In genomic region chr5:23006207-23006606, GRCm38 (mm10) we compare ENCODE assay signal across 31 mouse cellular contexts.
A peak's percentile ranks its signal among the peaks of the same experiment; 100 is the strongest.
DNase-seq lines count a peak whose midpoint lies in the region; ATAC-seq and TF ChIP-seq lines count a peak whose summit lies in the region.
"Had no signal": no experiment of that assay in that cellular context is flagged by ENCODE, and none has a peak within 500 bp of the region (broad histone marks: within the 10 kb centered on the region; RNA-seq: fewer than 3 reads in every experiment).

No protein-coding gene starts in this region.

- H3K4me3 ChIP-seq in heart, embryonic 11.5 days (ENCODE audit: low read depth, low read length) = no peak overlapping the region
- H3K4me3 ChIP-seq in heart, embryonic 15.5 days = no peak overlapping the region
- no peak overlapping the region for H3K4me3 ChIP-seq in heart, postnatal 0 days (ENCODE audit: low read depth, low read length)
- H3K4me3 ChIP-seq: embryonic facial prominence, embryonic 10.5 days; embryonic facial prominence, embryonic 13.5 days; erythroblast, embryonic 14.5 days; forebrain, embryonic 12.5 days; forebrain, embryonic 15.5 days; heart, adult 2 months had no signal

- H3K4me2 ChIP-seq in heart, embryonic 11.5 days = no peak overlapping the region
- no peak overlapping the region for H3K4me2 ChIP-seq in heart, embryonic 15.5 days
- H3K4me2 ChIP-seq in heart, postnatal 0 days (ENCODE audit: low read depth, low read length) = no peak overlapping the region
- H3K4me2 ChIP-seq: embryonic facial prominence, embryonic 13.5 days; forebrain, embryonic 12.5 days; forebrain, embryonic 15.5 days; hindbrain, embryonic 14.5 days had no signal

- no peak for TF ChIP-seq CTCF in heart, postnatal 0 days (IDR thresholded peaks at IDR 0.05; ENCODE audit: low read depth)

- no peak overlapping the region for H3K9ac ChIP-seq in heart, embryonic 11.5 days (ENCODE audit: low read depth, low read length)
- no peak overlapping the region for H3K9ac ChIP-seq in heart, embryonic 15.5 days
- H3K9ac ChIP-seq in heart, postnatal 0 days (replicated peaks; ENCODE audit: low read depth, low read length) = no peak overlapping the region
- H3K9ac ChIP-seq: embryonic facial prominence, embryonic 13.5 days; forebrain, embryonic 12.5 days; forebrain, embryonic 15.5 days; hindbrain, embryonic 14.5 days had no signal

- H3K27ac ChIP-seq in heart, embryonic 11.5 days (ENCODE audit: low read depth, low read length) = no peak overlapping the region
- H3K27ac ChIP-seq in heart, embryonic 15.5 days = 0 out of 2 replicates have a peak overlapping the region, but pooled peaks have one; percentile 27
- no peak overlapping the region for H3K27ac ChIP-seq in heart, postnatal 0 days (ENCODE audit: low read depth)
- H3K27ac ChIP-seq: embryonic facial prominence, embryonic 10.5 days; embryonic facial prominence, embryonic 13.5 days; forebrain, embryonic 12.5 days; forebrain, embryonic 15.5 days; heart, adult 2 months; hindbrain, embryonic 14.5 days; hindbrain, postnatal 0 days had no signal

- no peaks in the 10 kb centered on the region for H3K4me1 ChIP-seq in heart, embryonic 11.5 days (ENCODE audit: control insufficient read depth, insufficient read depth, low read length)
- H3K4me1 ChIP-seq in heart, embryonic 15.5 days (replicated peaks) = peaks cover 3% of the 10 kb centered on the region
- H3K4me1 ChIP-seq in heart, postnatal 0 days (ENCODE audit: control insufficient read depth, insufficient read depth) = peaks cover 9% of the 10 kb centered on the region; the same call in 1 of the 2 replicates
- H3K4me1 ChIP-seq: embryonic facial prominence, embryonic 10.5 days; embryonic facial prominence, embryonic 13.5 days; forebrain, embryonic 12.5 days had no signal

- H3K36me3 ChIP-seq in heart, embryonic 11.5 days (ENCODE audit: control insufficient read depth, insufficient read depth, low read length) = no peaks in the 10 kb centered on the region
- no peaks in the 10 kb centered on the region for H3K36me3 ChIP-seq in heart, embryonic 15.5 days
- H3K36me3 ChIP-seq in heart, postnatal 0 days (replicated peaks; ENCODE audit: control insufficient read depth, insufficient read depth, low read length) = no peaks in the 10 kb centered on the region
- H3K36me3 ChIP-seq: embryonic facial prominence, embryonic 10.5 days; embryonic facial prominence, embryonic 13.5 days; forebrain, embryonic 12.5 days; forebrain, embryonic 15.5 days; G1E had no signal

- DNase-seq in heart, adult 18-20 months = peak; percentile 53 to 61
- peak; percentile 73 for DNase-seq in heart, postnatal 0 days (ENCODE audit: low spot score)
- DNase-seq in heart, postnatal 4 days = peak; percentile 53
- no peak for DNase-seq in cerebellum, postnatal 4 days (ENCODE audit: low spot score in 2 of 2)
- DNase-seq in adrenal gland, adult (ENCODE audit: inconsistent age in 2 of 2, low spot score in 1 of 2) = no peak
- DNase-seq: adrenal gland, adult 2 months; adrenal gland, postnatal 14 days; B cell, adult 2 months; cerebellum, adult 11 months; cerebellum, adult 2 months; cerebellum, adult 9-11 months; cerebellum, postnatal 25 days; embryo, embryonic 11 days; gastrocnemius, postnatal 14 days; kidney, adult 18-20 months; kidney, adult 9 months had no signal

- no peaks in the 10 kb centered on the region for H3K9me3 ChIP-seq in heart, embryonic 11.5 days (replicated peaks; ENCODE audit: control insufficient read depth, low read length)
- no peaks in the 10 kb centered on the region for H3K9me3 ChIP-seq in heart, embryonic 15.5 days (replicated peaks)
- H3K9me3 ChIP-seq in heart, postnatal 0 days (replicated peaks; ENCODE audit: control insufficient read depth, low read length) = no peaks in the 10 kb centered on the region
- H3K9me3 ChIP-seq: embryonic facial prominence, embryonic 10.5 days; embryonic facial prominence, embryonic 13.5 days; forebrain, embryonic 12.5 days; forebrain, embryonic 15.5 days; G1E had no signal

- WGBS in heart, embryonic 11.5 days (ENCODE audit: insufficient replicate concordance) = 36% methylated on average over 1 of the region's 1 CpGs
- 27% methylated on average over 1 of the region's 1 CpGs for WGBS in heart, embryonic 15.5 days
- WGBS in heart, postnatal 0 days = 18% methylated on average over 1 of the region's 1 CpGs

- no peak for TF ChIP-seq EP300 in heart, postnatal 0 days (IDR thresholded peaks at IDR 0.05; ENCODE audit: low read depth)

- no peaks in the 10 kb centered on the region for H3K27me3 ChIP-seq in heart, embryonic 11.5 days (ENCODE audit: control insufficient read depth, insufficient read depth, low read length)
- no peaks in the 10 kb centered on the region for H3K27me3 ChIP-seq in heart, embryonic 15.5 days
- no peaks in the 10 kb centered on the region for H3K27me3 ChIP-seq in heart, postnatal 0 days (ENCODE audit: control insufficient read depth, insufficient read depth, low read length)
- H3K27me3 ChIP-seq: CH12.LX; embryonic facial prominence, embryonic 13.5 days; forebrain, embryonic 12.5 days; forebrain, embryonic 15.5 days; Patski had no signal

- no peak for ATAC-seq in heart, embryonic 11.5 days (replicated peaks; ENCODE audit: insufficient number of reproducible peaks, low FRiP score, low TSS enrichment)
- no peak for ATAC-seq in heart, embryonic 15.5 days (replicated peaks; ENCODE audit: insufficient number of reproducible peaks, insufficient read depth, low FRiP score, low read depth)
- ATAC-seq in heart, postnatal 0 days (ENCODE audit: insufficient read depth, low read depth) = peak; percentile 53
- ATAC-seq: forebrain, embryonic 15.5 days; hindbrain, postnatal 0 days; inflammation-experienced regulatory T-cells, adult 6 months; intestine, embryonic 16.5 days; Patski had no signal

Comparison
In these comparisons a context has a peak if more than half of its experiments do, and no peak if none do; other contexts are left out.
1. DNase-seq: peak in heart, adult 18-20 months (2 of 2), heart, postnatal 0 days (single experiment) and heart, postnatal 4 days (single experiment); none in cerebellum, postnatal 4 days (0 of 2) and adrenal gland, adult (0 of 2).